Mouse (Mus musculus): ENCODE measurements around the gene Fto. TPM values are rescaled to one million over a fixed set of nuclear protein-coding genes. Genes with fewer than 3 reads are reported as not detected.

The Fto gene
- total RNA-seq, 1 experiment from 2014 or later = 36.0 TPM

DNA sequence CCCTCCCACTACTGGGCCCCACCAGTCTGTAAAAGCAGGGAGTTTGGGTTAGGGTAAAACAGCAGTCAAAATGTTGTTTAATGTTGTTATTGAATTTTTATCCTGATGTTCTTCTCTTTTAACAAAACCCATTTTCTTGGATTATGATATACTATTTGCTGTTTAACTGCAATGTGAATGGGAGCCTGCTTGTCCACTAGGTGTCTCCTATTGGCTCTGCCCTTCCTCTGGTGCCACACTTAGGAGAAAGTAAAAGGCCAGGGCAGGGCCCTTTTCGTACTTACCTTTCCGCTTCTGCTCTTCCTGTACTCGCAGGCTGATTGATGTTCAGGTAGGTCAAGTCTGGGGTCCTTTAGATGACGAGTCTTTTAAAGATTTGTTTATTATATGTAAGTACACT is 40.6 kb downstream of the Fto start:
- ATAC-seq (replicated peaks; ENCODE audit: low read depth, poor library complexity, severe bottlenecking) = no peak

DNA sequence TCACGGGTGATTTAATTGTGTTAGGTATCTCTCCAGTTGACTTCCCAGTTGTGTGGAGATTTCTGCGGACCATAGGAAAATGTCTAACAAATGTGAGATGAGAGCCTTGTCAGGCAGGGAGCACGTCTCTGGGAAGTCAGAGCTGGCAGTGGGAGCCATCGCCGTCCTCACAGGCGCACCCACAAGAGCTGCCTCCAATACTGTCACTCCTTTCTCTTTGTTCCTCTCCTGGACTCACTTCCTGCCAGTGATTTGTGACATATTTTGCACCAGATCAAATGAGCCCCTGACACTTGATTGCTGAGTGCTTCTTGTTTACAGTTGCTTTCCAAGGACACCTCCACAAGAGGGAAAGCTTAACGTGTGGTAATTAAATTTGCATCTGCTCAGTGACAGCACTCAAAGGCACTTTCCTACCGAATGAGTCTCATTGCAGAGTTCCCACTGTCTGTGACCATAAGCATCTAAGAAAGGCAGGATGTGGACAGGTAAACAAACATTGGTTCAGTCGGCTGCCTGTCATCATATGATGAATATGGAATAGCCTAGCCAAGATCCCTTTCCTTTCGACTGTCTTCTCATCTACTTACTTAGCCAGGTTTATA is 42.1 kb downstream of the Fto start:
- ATAC-seq (replicated peaks; ENCODE audit: low read depth, poor library complexity, severe bottlenecking) = no peak

DNA sequence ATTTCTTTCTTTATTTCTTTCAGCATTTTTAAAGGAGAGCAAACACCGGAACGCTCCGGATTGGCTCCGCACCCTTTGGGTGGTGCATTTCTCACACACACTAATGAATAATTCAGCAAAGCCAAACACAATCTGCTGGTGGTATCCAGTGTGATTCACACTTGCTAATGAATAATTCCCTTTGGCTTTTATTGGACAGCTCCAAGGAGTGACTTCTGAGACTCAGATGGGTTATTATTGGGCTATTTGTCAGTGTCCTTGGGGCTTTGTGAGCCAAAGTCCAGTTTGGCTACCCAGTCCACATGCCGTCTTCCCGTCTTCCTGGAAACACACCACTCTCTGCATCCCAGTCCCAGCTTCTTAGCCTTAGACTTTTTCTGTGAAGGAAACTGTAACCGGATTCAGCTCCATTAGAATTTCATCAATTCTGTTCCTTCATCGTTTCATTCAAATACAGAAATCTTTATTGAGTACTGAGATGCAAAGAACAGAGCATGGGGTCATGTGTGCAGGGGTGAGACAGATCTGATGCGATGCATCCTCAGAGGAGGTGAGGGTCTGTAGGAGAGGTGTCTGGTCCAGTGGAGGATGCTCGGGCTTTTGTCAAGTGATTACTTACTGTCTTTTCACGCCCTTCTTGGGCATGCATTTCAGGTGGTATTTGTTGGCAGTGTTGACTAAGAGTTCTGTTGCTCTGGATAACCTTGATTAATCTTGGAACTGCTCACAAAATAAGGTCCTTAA is 42.8 kb downstream of the Fto start:
- ATAC-seq (replicated peaks; ENCODE audit: low read depth, poor library complexity, severe bottlenecking) = no peak

DNA sequence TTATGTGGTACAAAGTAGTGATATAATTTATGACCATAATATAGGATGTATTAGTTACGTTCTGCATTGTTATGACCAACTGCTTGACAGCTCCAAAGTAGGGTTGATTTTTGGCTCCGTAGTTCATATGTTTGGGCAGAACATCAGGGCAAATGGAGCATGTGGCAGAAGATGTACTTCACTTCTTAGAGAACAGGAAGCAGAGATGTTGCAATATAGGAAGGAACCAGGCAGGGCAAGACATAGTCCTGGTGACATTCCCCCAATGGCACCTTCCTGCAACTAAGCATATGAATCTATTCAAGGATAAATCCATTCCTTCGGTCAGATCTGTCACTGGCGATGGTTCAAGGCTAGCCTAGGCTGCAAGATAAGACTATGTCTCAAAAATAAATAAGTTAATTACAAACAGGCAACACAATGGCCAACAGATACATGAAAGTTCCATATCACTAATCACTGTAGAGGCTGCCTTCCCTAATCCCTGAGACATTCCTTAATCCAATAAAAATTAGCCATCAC is 44.2 kb downstream of the Fto start:
- ATAC-seq (replicated peaks; ENCODE audit: low read depth, poor library complexity, severe bottlenecking) = peak; percentile 66

DNA sequence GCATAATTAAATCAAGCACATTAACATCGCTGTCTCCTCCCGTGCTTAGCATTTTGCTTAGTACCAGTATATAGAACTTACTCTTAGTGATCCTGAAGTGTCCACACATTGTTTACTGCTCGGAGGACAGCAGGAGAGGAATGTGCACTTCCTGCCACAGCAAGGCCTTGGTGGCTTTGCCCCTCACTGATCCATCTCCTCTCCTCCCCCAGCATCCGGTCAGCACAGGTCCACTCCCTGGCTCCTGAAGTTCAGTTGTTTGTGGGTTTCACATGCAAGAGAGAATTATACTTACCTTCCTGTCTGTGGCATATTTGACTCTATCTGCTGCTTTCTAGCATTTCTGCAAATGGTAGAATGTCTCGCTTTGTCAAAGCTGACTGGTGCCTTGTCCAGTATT is 44.7 kb downstream of the Fto start:
- ATAC-seq (replicated peaks; ENCODE audit: low read depth, poor library complexity, severe bottlenecking) = no peak

DNA sequence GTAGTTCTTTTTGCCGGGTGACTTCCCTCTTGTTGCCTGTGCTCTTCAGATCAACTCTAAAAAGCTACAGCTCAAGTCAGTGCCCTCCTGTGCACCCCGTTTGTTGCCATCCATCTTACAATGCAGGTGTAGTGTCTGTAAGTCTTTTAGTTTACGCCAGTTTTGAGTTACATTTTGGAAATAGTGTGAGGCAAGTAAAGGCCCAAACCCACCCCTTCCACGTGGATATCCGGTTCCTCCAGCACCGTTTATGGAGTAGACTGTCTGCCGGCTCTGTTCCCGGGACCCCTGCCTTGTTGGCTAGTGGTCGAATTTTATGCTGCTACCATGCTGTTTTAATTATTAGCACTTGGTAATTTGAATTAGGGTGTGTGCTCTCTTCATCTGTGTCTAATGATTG is 46.2 kb downstream of the Fto start:
- no peak for ATAC-seq (replicated peaks; ENCODE audit: low read depth, poor library complexity, severe bottlenecking)

GRCm38 (mm10) chr8:91360644-91361357 is 47.5 kb downstream of the Fto start:
- ATAC-seq (replicated peaks; ENCODE audit: low read depth, poor library complexity, severe bottlenecking) = peak; percentile 18

DNA sequence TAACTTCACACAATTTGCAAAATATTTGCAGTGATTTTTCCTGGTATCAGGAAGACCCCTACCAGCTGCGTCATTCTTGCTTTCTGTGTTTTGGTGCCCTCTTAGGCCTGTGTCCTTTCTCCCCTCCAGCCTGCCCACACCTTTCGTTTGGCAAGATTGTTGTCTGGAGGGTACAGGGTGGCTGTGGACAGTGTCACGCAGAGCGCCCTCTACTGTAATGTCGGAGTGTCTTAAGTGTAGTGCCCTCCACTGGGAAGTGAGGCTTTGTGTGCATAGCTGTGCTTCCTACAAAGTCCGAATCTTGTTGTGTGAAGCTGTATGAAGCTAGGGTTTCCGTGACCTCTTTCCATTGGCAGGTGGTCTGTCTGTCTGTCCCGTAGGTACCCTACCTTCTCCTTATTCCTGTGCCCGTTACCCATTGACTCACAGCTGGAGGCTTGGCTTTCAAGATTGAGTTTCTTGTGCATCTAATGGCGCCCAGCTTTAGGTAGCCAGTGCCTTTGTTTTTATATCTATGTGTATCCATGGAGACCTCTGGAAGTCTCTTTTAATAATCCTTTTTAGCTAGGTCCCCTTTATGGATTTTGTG is 50.0 kb downstream of the Fto start:
- ATAC-seq (replicated peaks; ENCODE audit: low read depth, poor library complexity, severe bottlenecking) = 0 out of 2 replicates have a peak, but pooled peaks have one; percentile 39

GRCm38 (mm10) chr8:91364216-91364615 is 50.9 kb downstream of the Fto start:
- no peak for ATAC-seq (replicated peaks; ENCODE audit: low read depth, poor library complexity, severe bottlenecking)

DNA sequence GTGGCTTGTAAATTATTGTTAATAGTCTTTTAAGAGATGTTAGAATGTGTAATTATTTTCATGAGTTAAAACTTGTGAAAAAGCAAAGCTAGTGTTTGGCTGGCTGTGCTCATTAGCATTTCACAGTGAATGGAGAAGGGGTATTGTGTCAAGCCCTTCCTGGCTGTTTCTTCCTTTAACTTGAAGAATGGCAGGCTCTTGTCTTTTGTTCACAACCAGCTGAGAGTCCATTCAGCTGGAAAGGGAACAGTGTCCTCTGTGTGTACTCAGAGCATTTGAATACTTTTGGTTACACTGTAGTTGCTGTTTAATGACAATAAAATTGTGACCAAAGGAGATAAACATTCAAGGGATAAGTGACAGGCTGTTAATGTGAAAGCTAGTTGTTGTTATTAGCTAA is 52.5 kb downstream of the Fto start:
- ATAC-seq (replicated peaks; ENCODE audit: low read depth, poor library complexity, severe bottlenecking) = no peak

DNA sequence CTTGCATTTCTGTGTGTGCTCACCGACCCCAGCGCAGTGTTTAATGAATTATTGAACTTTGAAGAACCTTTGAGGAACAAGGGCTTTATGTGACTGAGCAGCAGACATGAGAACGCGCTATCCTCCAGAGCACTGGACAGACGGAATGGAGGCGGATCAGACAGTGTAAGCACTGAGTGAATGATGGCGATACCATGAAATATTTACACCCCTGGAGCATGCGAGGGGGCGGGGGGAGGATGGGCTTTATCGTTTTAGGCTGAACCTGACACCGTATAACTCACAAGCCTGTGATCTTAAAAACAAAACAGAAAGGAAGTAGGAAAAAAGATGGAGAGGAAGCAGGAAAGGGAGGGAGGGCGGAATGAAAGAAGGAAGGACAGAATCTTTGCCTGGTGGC is 57.6 kb downstream of the Fto start:
- ATAC-seq (replicated peaks; ENCODE audit: low read depth, poor library complexity, severe bottlenecking) = no peak

DNA sequence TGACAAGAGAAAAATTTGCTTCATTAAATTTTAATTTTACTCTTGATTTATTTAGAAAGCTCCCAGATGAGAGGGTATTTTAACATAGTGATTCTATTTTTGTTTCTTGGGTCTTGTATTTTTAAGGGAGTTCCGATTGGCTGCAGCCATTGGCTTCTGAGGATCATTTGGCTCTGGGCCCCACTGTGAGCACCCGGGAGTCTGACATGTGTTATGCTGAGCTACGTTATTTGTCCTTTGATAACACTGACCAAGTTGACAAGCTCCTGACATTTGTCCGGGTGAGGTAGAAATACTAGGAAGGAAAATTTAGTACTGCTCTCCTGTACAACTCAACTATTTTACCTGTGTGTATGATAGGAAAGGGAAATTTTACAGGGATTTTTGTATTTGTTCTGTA is 58.7 kb downstream of the Fto start:
- no peak for ATAC-seq (replicated peaks; ENCODE audit: low read depth, poor library complexity, severe bottlenecking)

- ATAC-seq (replicated peaks; ENCODE audit: low read depth, poor library complexity, severe bottlenecking) = no peak
These were observed 59.7 kb downstream of the Fto start for GRCm38 (mm10) chr8:91372780-91373577.

DNA sequence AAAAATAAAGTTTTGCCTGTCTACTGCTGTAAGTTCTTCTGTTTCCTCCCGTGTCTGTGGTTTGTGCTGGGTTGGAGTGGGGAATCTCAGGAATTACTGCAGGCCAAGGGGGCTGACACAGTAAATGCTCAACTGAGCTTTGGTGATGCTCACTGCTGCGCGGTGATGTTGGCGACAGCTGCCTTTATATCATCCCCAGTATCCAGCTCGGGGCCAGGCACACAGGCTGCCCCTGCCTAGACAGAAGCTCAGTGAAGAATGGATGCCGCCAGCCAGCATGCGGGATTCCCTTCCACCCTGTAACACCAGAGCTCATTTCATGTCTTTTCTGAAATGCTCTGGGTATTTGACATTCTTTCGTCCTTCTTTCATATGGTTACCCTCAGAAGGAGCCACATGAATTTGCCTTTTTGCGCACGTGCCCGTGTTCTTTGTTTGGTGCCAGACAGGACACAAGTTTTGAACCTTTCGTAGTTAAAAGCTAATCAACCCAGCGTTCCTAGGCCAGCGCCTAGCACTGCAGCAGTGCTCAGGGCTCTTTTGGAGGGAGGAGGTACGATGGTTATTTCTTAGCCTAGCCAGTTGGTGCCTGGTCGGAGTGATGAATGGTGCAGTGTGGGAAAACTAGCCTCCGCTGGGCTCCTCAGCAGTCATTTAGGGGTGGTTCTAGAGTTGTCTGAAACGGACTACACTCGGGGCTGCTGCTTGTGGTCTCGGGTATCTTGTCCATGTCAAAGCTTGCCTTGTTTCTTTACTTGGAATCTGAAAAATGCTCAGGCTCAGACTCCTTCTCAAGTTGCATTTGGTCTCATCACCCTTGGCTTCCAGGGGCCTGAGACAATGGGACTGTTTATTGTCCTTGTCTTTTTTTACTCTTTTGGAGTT is 62.0 kb downstream of the Fto start:
- no peak for ATAC-seq (replicated peaks; ENCODE audit: low read depth, poor library complexity, severe bottlenecking)

DNA sequence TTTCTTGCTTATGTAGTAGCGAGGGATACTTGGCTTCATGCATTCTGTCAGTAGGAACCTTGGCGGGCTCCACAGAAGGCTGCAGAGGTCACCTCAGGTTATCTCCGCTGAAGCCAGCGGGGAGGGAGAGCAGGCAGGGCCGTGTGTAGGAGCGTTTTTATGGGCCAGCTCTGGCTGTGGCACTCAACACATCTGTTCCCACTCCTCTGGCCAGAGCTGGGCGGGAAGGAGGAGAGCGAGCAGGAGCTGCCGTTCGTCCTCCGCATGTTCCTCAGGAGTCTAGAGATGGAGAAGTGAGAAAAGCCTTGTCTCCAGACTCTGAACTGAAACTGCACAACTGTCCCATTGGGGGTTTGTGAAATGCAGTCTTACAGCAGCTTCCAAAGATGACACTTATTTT is 63.5 kb downstream of the Fto start:
- peak; percentile 16; the same call in 1 of the 2 replicates for ATAC-seq (replicated peaks; ENCODE audit: low read depth, poor library complexity, severe bottlenecking)

- no peak for ATAC-seq (replicated peaks; ENCODE audit: low read depth, poor library complexity, severe bottlenecking)
These were observed 64.0 kb downstream of the Fto start for GRCm38 (mm10) chr8:91377275-91377674.

DNA sequence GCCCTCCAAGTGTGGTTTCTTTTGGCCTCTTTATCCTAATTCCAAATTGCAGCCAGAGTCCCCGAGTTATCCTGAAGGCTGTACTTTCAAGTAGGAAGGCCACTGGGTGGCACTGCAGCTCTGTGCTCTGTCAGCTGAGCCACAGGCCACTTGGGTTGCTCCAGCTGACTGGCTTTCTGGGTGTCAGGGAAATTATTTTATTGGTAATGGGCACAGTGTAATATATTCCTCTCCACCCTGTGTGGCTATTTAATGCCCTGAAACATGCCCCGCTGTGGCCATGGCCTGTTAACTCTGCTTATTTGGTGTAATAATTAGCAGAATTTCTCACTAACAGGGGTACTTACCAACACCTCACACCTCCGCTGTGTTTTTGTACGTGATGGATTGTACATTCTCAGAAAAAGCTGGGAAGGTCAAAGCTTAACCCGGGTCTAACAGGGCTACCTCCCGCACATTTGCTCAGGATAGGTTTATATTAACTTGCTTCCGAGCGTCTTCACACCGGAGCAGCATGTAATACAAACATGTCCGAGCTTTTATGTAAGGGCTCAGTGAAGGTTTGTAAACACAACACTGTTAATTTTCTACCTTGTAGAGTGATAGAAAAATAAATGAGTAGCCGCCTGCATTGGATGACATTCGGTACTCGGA is 65.6 kb downstream of the Fto start:
- ATAC-seq (replicated peaks; ENCODE audit: low read depth, poor library complexity, severe bottlenecking) = peak; percentile 53

- no peak for ATAC-seq (replicated peaks; ENCODE audit: low read depth, poor library complexity, severe bottlenecking)
These were observed 67.6 kb downstream of the Fto start for GRCm38 (mm10) chr8:91380796-91381542.
